Mouse (Mus musculus): ENCODE data around the gene Nit2.

The Nit2 gene

DNA sequence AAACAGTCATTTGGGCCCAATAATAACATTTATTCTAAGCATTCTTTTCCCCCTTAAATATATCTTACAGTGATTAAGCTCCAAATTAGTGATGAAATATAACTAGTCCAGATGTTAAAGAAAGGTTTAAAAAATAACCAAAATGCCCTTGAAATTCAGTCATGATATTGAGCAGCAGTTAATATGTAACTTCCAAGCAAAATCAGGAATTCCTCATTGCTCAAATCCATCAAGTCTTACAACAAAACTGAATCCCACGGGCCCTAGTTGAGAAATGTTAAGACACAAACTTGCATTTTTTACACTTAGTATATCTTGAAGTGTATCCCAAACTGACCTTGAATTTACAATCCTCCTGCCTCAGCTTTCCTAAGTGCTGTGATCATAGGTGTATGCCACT is 3.4 kb downstream of the Nit2 start:
- no peak for DNase-seq (ENCODE audit: low read depth, low spot score)

GRCm38 (mm10) chr16:57162841-57163240 is 4.3 kb downstream of the Nit2 start:
- DNase-seq (ENCODE audit: low read depth, low spot score) = no peak

GRCm38 (mm10) chr16:57159835-57160234 is 7.3 kb downstream of the Nit2 start:
- DNase-seq (ENCODE audit: low read depth, low spot score) = no peak

GRCm38 (mm10) chr16:57157728-57158127 is 9.4 kb downstream of the Nit2 start:
- no peak for DNase-seq (ENCODE audit: low read depth, low spot score)

DNA sequence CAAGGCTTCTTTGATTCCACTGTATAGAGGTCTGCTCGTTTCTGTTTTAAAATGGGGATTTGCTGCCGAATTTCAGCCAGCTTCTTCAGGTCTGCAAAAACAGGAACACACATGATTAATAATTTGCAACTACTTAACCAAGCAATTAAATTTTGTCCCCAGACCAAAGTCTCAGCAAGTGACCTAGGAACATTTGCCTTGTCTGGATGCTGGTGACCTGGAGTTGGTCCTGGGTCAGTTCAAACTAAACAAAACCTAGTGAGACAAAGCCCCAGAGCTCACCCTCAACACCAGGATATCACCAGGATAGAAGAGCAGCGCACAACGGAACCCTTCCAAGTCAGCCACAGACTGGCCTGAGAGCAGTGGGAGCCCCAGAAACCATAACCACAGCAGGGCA is 10.1 kb downstream of the Nit2 start:
- DNase-seq (ENCODE audit: low read depth, low spot score) = no peak

GRCm38 (mm10) chr16:57155899-57156298 is 11.2 kb downstream of the Nit2 start:
- peak; percentile 23 for DNase-seq (ENCODE audit: low read depth, low spot score)

DNA sequence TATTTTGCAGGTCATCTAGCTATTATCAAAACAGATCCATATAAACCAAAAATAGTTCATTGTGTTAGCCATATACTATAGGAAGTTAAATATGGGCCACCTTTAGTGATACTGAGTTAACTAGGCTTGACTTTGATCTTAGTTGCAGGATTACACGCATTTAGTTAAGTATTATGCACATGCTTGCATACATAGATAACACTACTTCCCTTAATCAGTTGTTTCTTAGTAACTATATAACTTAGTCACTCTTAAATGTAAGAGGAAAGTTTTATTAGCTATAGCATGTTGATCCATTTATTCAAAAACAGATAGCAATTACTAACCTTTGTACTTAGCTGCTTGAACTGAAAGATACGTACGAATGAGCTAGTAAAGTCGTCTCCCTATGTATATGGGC is 15.7 kb downstream of the Nit2 start:
- no peak for DNase-seq (ENCODE audit: low read depth, low spot score)

GRCm38 (mm10) chr16:57144741-57145140 is 22.4 kb downstream of the Nit2 start:
- DNase-seq (ENCODE audit: low read depth, low spot score) = no peak

DNA sequence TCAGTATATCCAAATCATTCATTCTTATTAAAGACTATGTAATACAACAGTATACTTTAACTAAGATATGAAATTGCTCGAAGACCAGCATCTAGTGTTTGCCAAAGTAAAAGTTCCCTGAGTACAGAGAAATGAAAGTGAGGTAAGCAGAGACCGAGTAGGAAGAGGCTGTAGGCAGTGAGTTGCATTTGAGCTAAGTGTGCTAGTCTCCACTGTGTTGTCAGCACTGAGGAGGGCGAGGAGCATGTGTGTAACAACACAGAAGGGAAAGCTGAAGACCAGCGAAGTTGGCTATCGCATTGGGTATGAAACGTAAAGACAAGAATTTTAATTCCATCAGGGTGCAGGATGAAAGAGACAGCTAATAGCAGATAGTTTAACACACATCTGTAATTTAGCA is 33.5 kb downstream of the Nit2 start:
- no peak for DNase-seq (ENCODE audit: low read depth, low spot score)

- DNase-seq (ENCODE audit: low read depth, low spot score) = no peak
These were observed 34.8 kb downstream of the Nit2 start for GRCm38 (mm10) chr16:57132326-57132725.

- no peak for DNase-seq (ENCODE audit: low read depth, low spot score)
These were observed 35.6 kb downstream of the Nit2 start for GRCm38 (mm10) chr16:57131544-57131943.

- DNase-seq (ENCODE audit: low read depth, low spot score) = peak; percentile 41
These were observed 36.3 kb downstream of the Nit2 start for GRCm38 (mm10) chr16:57130752-57131400.

DNA sequence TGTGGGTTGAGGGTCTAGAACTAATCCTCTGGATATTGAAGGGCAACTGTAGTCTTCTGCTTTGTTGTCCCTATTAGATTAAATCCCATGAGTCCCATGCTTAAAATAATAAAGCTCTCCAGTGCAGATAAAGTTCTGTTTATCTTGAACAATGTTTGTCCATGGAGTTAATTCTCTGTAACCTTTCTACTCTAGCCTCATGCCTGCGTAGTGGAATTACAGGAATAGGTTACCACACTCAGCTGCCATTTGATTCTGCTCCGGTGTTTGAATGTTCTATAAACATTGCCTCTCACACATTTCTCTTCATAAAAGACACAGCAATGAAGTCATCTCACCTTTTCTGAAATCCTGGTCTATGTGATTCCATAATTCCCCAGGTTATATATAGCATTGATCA is 39.3 kb downstream of the Nit2 start:
- DNase-seq (ENCODE audit: low read depth, low spot score) = no peak

GRCm38 (mm10) chr16:57126268-57126667 is 40.9 kb downstream of the Nit2 start:
- peak; percentile 52 for DNase-seq (ENCODE audit: low read depth, low spot score)

DNA sequence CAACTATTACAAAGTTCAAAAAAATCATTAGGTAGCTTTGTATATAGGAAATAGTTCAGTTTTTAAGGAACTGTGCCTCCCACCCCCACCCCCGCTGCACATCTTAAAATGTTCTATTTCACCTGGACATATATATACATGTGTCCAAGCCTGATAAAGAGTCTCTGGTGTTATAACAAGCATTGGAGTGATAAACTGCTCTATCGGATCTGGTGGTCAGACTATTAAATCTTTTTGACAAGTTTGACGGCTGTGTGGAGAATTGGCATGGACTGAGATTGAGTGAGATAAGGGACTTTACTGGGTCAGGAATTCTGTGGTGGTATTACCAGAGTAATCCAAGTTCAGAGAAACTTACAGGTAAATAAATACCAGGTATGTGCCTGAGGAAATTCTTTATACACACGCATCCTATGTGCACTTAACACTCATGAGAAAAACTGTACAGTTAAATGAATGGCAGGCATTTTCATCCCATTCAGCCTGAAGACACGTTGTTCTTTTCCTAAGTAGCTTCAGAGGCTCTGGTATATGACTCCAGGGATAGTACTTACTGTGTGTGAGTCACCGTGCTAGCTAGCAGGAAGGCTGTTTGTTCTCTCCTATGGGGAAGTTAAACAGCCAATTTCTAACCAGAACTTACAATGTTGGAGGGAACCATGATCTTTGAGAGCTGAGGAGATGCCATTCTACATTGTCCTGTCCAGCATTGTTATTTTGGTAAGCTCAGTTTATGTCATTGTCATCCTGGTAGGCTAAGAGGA is 44.3 kb downstream of the Nit2 start:
- peak; percentile 71 for DNase-seq (ENCODE audit: low read depth, low spot score)

DNA sequence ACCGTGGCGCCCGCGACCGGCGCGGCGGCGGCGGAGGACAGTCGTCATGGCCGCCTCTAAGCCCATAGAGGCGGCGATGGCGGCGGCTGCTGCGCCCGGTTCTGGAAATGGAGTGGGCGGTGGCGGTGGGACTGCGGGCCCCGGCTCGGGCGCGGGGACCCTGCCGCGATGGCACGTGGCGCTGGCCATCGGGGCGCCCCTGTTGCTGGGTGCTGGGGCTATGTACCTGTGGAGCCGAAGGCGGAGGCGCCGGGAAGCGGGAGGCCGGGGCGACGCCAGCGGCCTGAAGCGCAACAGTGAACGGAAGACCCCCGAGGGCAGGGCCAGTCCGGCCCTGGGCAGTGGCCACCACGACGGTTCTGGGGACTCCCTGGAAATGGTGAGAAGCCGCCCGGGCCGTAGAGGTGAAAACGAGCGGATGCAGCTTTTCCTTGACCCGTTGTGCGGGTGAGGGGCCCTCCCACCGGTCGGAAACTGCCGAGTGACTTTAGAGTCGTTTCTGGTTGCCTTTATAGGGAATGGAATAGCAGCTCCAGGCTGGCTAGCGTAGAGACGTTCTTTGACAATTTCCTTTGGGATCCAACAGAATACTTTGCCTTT is 45.2 kb downstream of the Nit2 start:
- DNase-seq (ENCODE audit: low read depth, low spot score) = peak; percentile 44

DNA sequence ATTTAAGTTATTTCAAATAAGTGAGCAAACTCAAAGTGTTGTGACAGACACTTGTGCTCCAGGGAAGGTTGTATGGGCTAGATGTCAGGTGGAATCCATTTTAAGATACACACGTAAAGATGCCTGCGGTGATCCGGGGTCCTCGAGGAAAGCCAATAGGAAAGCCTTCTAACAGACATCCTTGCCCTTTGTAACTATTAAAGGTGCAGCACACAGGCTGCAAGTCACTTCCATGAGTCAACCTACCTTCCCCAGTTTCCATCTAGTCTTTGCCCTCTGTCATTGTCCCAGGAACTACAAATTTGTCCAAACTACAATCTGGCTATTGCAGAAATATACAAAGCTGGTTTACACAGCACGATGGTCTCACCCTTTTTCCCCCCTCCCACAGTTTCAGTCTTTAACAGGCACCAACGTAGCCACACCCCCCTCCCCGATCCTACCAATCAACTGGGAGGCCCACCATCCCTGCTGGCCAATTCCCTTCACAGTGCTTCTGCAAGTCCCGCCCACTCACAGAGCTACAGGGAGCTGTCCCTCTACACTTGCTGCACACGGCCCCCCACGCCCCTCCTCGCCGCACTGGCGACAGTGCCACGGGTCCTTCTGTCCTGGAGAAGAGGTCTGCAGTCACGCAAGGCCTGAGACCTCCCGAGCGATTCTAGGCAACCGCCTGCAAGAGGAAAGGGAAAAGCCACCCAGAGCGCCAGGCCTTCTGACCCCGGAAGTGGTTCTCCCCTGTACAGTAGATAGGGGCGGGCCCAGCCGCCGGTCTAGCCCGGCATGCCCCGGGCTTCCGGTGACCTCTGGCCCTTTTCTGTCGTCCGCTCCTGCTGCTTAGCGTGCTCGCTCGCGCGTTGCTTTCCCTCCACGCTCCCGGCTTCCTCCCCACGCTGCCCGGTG is 46.0 kb downstream of the Nit2 start, which contains the start of gene Tomm70a:
TSS of gene Tomm70a (plus strand) at position 791 of the 903 bp plus-strand sequence.
- DNase-seq (ENCODE audit: low read depth, low spot score) = peak; percentile 98

DNA sequence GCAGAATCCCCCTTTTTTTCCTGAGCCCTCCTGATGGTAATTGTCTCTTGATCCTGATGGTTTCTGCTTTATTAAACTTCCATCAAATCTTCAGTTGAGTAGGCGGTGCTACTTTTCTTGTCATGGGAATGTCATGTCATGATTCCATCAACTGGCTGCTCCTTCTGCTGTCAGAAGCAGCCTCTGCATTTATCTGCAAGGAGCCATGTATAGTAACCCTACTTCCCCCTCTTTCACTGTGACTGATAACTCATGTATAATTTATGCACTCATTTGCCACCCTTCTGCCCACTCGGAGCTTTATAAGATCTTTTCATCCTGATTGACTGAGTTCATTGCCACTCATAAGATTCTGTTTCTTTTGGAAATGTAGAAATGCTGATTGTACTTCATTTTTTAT is 49.6 kb downstream of the Nit2 start:
- DNase-seq (ENCODE audit: low read depth, low spot score) = no peak

GRCm38 (mm10) chr16:57116066-57116465 is 51.1 kb downstream of the Nit2 start:
- peak; percentile 62 for DNase-seq (ENCODE audit: low read depth, low spot score)
